Mouse (Mus musculus): Measurements from ENCODE around the gene Entpd1. TPM values are rescaled to one million over a fixed set of nuclear protein-coding genes. Genes with fewer than 3 reads are reported as not detected.
A peak's percentile ranks its signal among the peaks of the same experiment; 100 is the strongest.

Gene Entpd1
- polyA plus RNA-seq, 1 experiment = 11.2 TPM

GRCm38 (mm10) chr19:40581662-40582061 lies 30.5 kb upstream of the Entpd1 start:
- Histone ChIP-seq H3K4me3 (ENCODE audit: control insufficient read depth, insufficient read depth, low read length) (no peak overlapping the region), H3K36me3 (ENCODE audit: control insufficient read depth, insufficient read depth, low read length) (no peaks in the 10 kb centered on the region), H3K27ac (ENCODE audit: control insufficient read depth, insufficient read depth, low read length) (no peak overlapping the region), H3K4me1 (replicated peaks; ENCODE audit: control insufficient read depth, insufficient read depth, low read length) (no peaks in the 10 kb centered on the region), H3K27me3 (ENCODE audit: control insufficient read depth, insufficient read depth, low read length) (no peaks in the 10 kb centered on the region)
- TF ChIP-seq POLR2A (IDR thresholded peaks at IDR 0.05; ENCODE audit: control insufficient read depth, extremely low read depth, insufficient read depth, low read length, poor library complexity) (no peak), CTCF (IDR thresholded peaks at IDR 0.05; ENCODE audit: borderline replicate concordance, control insufficient read depth, extremely low read depth, insufficient read depth, low read length, poor library complexity) (no peak)
- DNase-seq = no peak
- 94% methylated on average over 5 of the region's 5 CpGs for WGBS

- Histone ChIP-seq H3K27ac (ENCODE audit: control insufficient read depth, insufficient read depth, low read length) (no peak overlapping the region), H3K4me1 (replicated peaks; ENCODE audit: control insufficient read depth, insufficient read depth, low read length) (peaks cover 4% of the 10 kb centered on the region; the same call in 1 of the 2 replicates), H3K27me3 (ENCODE audit: control insufficient read depth, insufficient read depth, low read length) (no peaks in the 10 kb centered on the region), H3K4me3 (ENCODE audit: control insufficient read depth, insufficient read depth, low read length) (no peak overlapping the region), H3K36me3 (ENCODE audit: control insufficient read depth, insufficient read depth, low read length) (no peaks in the 10 kb centered on the region)
- TF ChIP-seq CTCF (IDR thresholded peaks at IDR 0.05; ENCODE audit: borderline replicate concordance, control insufficient read depth, extremely low read depth, insufficient read depth, low read length, poor library complexity) (no peak), POLR2A (IDR thresholded peaks at IDR 0.05; ENCODE audit: control insufficient read depth, extremely low read depth, insufficient read depth, low read length, poor library complexity) (no peak)
- 86% methylated on average over 7 of the region's 7 CpGs for WGBS
- no peak for DNase-seq
Observed at GRCm38 (mm10) chr19:40586908-40587307, 25.3 kb upstream of the Entpd1 start.

GRCm38 (mm10) chr19:40587491-40588292 lies 24.5 kb upstream of the Entpd1 start:
- no peak for DNase-seq
- no peak overlapping the region for H3K27ac ChIP-seq (ENCODE audit: control insufficient read depth, insufficient read depth, low read length)
- H3K4me3 ChIP-seq (ENCODE audit: control insufficient read depth, insufficient read depth, low read length) = peak overlapping the region; percentile 90
- H3K4me1 ChIP-seq (replicated peaks; ENCODE audit: control insufficient read depth, insufficient read depth, low read length) = peaks cover 4% of the 10 kb centered on the region; the same call in 1 of the 2 replicates
- H3K36me3 ChIP-seq (ENCODE audit: control insufficient read depth, insufficient read depth, low read length) = no peaks in the 10 kb centered on the region
- WGBS = 5% methylated on average over 30 of the region's 30 CpGs
- TF ChIP-seq POLR2A (IDR thresholded peaks at IDR 0.05; ENCODE audit: control insufficient read depth, extremely low read depth, insufficient read depth, low read length, poor library complexity) (no peak), CTCF (IDR thresholded peaks at IDR 0.05; ENCODE audit: borderline replicate concordance, control insufficient read depth, extremely low read depth, insufficient read depth, low read length, poor library complexity) (0 out of 2 replicates have a peak, but pooled peaks have one; percentile 1)
- no peaks in the 10 kb centered on the region for H3K27me3 ChIP-seq (ENCODE audit: control insufficient read depth, insufficient read depth, low read length)

- TF ChIP-seq POLR2A (IDR thresholded peaks at IDR 0.05; ENCODE audit: control insufficient read depth, extremely low read depth, insufficient read depth, low read length, poor library complexity) = no peak
- no peak for TF ChIP-seq CTCF (IDR thresholded peaks at IDR 0.05; ENCODE audit: borderline replicate concordance, control insufficient read depth, extremely low read depth, insufficient read depth, low read length, poor library complexity)
- Histone ChIP-seq H3K27ac (ENCODE audit: control insufficient read depth, insufficient read depth, low read length) (peak within 1 kb of the TSS; percentile 65), H3K36me3 (ENCODE audit: control insufficient read depth, insufficient read depth, low read length) (no peaks in the 10 kb centered on the region), H3K4me3 (ENCODE audit: control insufficient read depth, insufficient read depth, low read length) (peak within 1 kb of the TSS; percentile 90), H3K4me1 (replicated peaks; ENCODE audit: control insufficient read depth, insufficient read depth, low read length) (peaks cover 4% of the 10 kb centered on the region; the same call in 1 of the 2 replicates), H3K27me3 (ENCODE audit: control insufficient read depth, insufficient read depth, low read length) (no peaks in the 10 kb centered on the region)
- peak; percentile 96 for DNase-seq
- WGBS = under 1% methylated on average over 34 of the region's 34 CpGs
Observed at GRCm38 (mm10) chr19:40588293-40588654, 23.9 kb upstream of the Entpd1 start, which contains the start of gene Aldh18a1. Gene Aldh18a1 (minus strand): TSS chr19:40588463.

GRCm38 (mm10) chr19:40588847-40589529 lies 23.2 kb upstream of the Entpd1 start:
- TF ChIP-seq POLR2A (IDR thresholded peaks at IDR 0.05; ENCODE audit: control insufficient read depth, extremely low read depth, insufficient read depth, low read length, poor library complexity) = no peak
- TF ChIP-seq CTCF (IDR thresholded peaks at IDR 0.05; ENCODE audit: borderline replicate concordance, control insufficient read depth, extremely low read depth, insufficient read depth, low read length, poor library complexity) = peak; percentile 61; the same call in 1 of the 2 replicates
- H3K4me1 ChIP-seq (replicated peaks; ENCODE audit: control insufficient read depth, insufficient read depth, low read length) = peaks cover 4% of the 10 kb centered on the region; the same call in 1 of the 2 replicates

GRCm38 (mm10) chr19:40589530-40589880 lies 22.7 kb upstream of the Entpd1 start:
- DNase-seq = no peak
- Histone ChIP-seq H3K4me3 (ENCODE audit: control insufficient read depth, insufficient read depth, low read length) (peak overlapping the region; percentile 90), H3K27me3 (ENCODE audit: control insufficient read depth, insufficient read depth, low read length) (no peaks in the 10 kb centered on the region), H3K36me3 (ENCODE audit: control insufficient read depth, insufficient read depth, low read length) (no peaks in the 10 kb centered on the region), H3K27ac (ENCODE audit: control insufficient read depth, insufficient read depth, low read length) (peak overlapping the region; percentile 88), H3K4me1 (replicated peaks; ENCODE audit: control insufficient read depth, insufficient read depth, low read length) (peaks cover 4% of the 10 kb centered on the region; the same call in 1 of the 2 replicates)
- WGBS = 0% methylated on average over 10 of the region's 10 CpGs
- TF ChIP-seq CTCF (IDR thresholded peaks at IDR 0.05; ENCODE audit: borderline replicate concordance, control insufficient read depth, extremely low read depth, insufficient read depth, low read length, poor library complexity) (no peak), POLR2A (IDR thresholded peaks at IDR 0.05; ENCODE audit: control insufficient read depth, extremely low read depth, insufficient read depth, low read length, poor library complexity) (no peak)

More at GRCm38 (mm10) chr19:40588847-40589529, 23.2 kb upstream of the Entpd1 start:
- Histone ChIP-seq H3K27me3 (ENCODE audit: control insufficient read depth, insufficient read depth, low read length) (no peaks in the 10 kb centered on the region), H3K4me3 (ENCODE audit: control insufficient read depth, insufficient read depth, low read length) (peak overlapping the region; percentile 90), H3K36me3 (ENCODE audit: control insufficient read depth, insufficient read depth, low read length) (no peaks in the 10 kb centered on the region), H3K27ac (ENCODE audit: control insufficient read depth, insufficient read depth, low read length) (peak overlapping the region; percentile 88)
- peak; percentile 94 for DNase-seq
- WGBS = under 1% methylated on average over 18 of the region's 18 CpGs
